Mouse (Mus musculus) CH12.LX (cell line): Measurements from ENCODE around the gene Prom1.

Experiments used
- BHLHE40 ChIP-seq: IDR thresholded peaks from 2 replicates; pipeline ENCODE4 v1.6.1; 2011; ENCODE audit warnings: mild to moderate bottlenecking, low read depth, low read length, improper control_type of control experiment
- CTCF ChIP-seq, 2 experiments: IDR thresholded peaks in 1 of 2; conservative IDR thresholded peaks in 1 of 2; 2 replicates each; pipeline ENCODE4 v1.5.1; 2011 to 2012; ENCODE audit warnings: low read depth in 2 of 2, low read length in 2 of 2, improper control_type of control experiment in 1 of 2, inconsistent platforms in 1 of 2, mild to moderate bottlenecking in 1 of 2, moderate library complexity in 1 of 2
- EP300 ChIP-seq: IDR thresholded peaks from 2 replicates; pipeline ENCODE4 v1.6.1; 2011; ENCODE audit warnings: low read length, improper control_type of control experiment
- JUND ChIP-seq: conservative IDR thresholded peaks from 2 replicates; pipeline ENCODE4 v1.6.1; 2011; ENCODE audit warnings: low read depth, low read length, improper control_type of control experiment
- MAFK ChIP-seq: IDR thresholded peaks from 2 replicates; pipeline ENCODE4 v1.6.1; 2011; ENCODE audit warnings: low read length, improper control_type of control experiment; ENCODE audit not compliant: insufficient replicate concordance
- MAX ChIP-seq: IDR thresholded peaks from 2 replicates; pipeline ENCODE4 v1.6.1; 2011; ENCODE audit warnings: low read length, improper control_type of control experiment
- MAZ ChIP-seq: IDR thresholded peaks from 2 replicates; pipeline ENCODE4 v1.6.1; 2012; ENCODE audit warnings: low read depth, mild to moderate bottlenecking, inconsistent platforms, low read length, improper control_type of control experiment, moderate library complexity
- PAX5 ChIP-seq: IDR thresholded peaks from 2 replicates; pipeline ENCODE4 v1.6.1; 2012; ENCODE audit warnings: low read length, inconsistent platforms, mixed read lengths
- POLR2A ChIP-seq: IDR thresholded peaks from 2 replicates; pipeline ENCODE4 v1.6.1; 2011; ENCODE audit warnings: low read depth, mild to moderate bottlenecking, improper control_type of control experiment, low read length
- RAD21 ChIP-seq: IDR thresholded peaks from 2 replicates; pipeline ENCODE4 v1.6.1; 2011; ENCODE audit warnings: low read depth, mild to moderate bottlenecking, low read length, improper control_type of control experiment, moderate library complexity
- USF2 ChIP-seq: conservative IDR thresholded peaks from 2 replicates; pipeline ENCODE4 v1.6.1; 2011; ENCODE audit warnings: low read depth, low read length, improper control_type of control experiment
- ZC3H11A ChIP-seq: IDR thresholded peaks from 2 replicates; pipeline ENCODE4 v1.6.1; 2012; ENCODE audit warnings: low read depth, mild to moderate bottlenecking, inconsistent platforms, low read length, improper control_type of control experiment

- TF ChIP-seq CTCF (conservative IDR thresholded peaks at IDR 0.05 in 1 of 2, IDR thresholded peaks at IDR 0.05 in 1 of 2; ENCODE audit: low read depth in 2 of 2, low read length in 2 of 2) (no peak), POLR2A (no peak), EP300 (no peak), MAZ (no peak), RAD21 (no peak), BHLHE40 (no peak), ZC3H11A (no peak), MAX (no peak), MAFK (no peak), PAX5 (no peak), USF2 (no peak), JUND (no peak)
Measured at GRCm38 (mm10) chr5:44143467-44144235, 41.8 kb upstream of the Prom1 start.
